Mouse (Mus musculus): ENCODE measurements at regions not wholly inside any gene's neighbourhood (a gene's known extent, or its start where the extent isn't known, plus 50 kb on each side); places are given as distances from the start of the nearest gene placed in this dataset.

- DNase-seq, result peak; percentile 11 to 47
Observed at GRCm38 (mm10) chr14:99366281-99366987, 67.9 kb downstream of the Klf5 start.

- DNase-seq, result no peak
Observed at GRCm38 (mm10) chr14:99366996-99367555, 68.6 kb downstream of the Klf5 start.

GRCm38 (mm10) chr14:99369366-99369765, 70.9 kb downstream of the Klf5 start:
- no peak for DNase-seq

GRCm38 (mm10) chr14:99373682-99374081, 75.2 kb downstream of the Klf5 start:
- DNase-seq, result no peak

- no peak for DNase-seq
Observed at GRCm38 (mm10) chr14:99375040-99375610, 76.6 kb downstream of the Klf5 start.

- no peak for DNase-seq
Observed at GRCm38 (mm10) chr14:99376652-99377502, 78.4 kb downstream of the Klf5 start.

- no peak for DNase-seq
Observed at GRCm38 (mm10) chr14:99381262-99382017, 82.9 kb downstream of the Klf5 start.

GRCm38 (mm10) chr14:99382051-99382450, 83.6 kb downstream of the Klf5 start:
- DNase-seq, result no peak

GRCm38 (mm10) chr14:99383170-99383569, 84.7 kb downstream of the Klf5 start:
- DNase-seq, result no peak

GRCm38 (mm10) chr14:99387581-99387980, 89.1 kb downstream of the Klf5 start:
- no peak for DNase-seq

GRCm38 (mm10) chr14:99389306-99389705, 90.8 kb downstream of the Klf5 start:
- no peak for DNase-seq

- no peak for DNase-seq
Observed at GRCm38 (mm10) chr14:99391700-99392099, 93.2 kb downstream of the Klf5 start.

GRCm38 (mm10) chr14:99392813-99393212, 94.3 kb downstream of the Klf5 start:
- DNase-seq, result no peak

- peak; percentile 48 to 57 for DNase-seq
Observed at GRCm38 (mm10) chr14:99393611-99394010, 95.1 kb downstream of the Klf5 start.

- no peak for DNase-seq
Observed at GRCm38 (mm10) chr14:99403155-99403726, 104.8 kb downstream of the Klf5 start.

GRCm38 (mm10) chr14:99405228-99405627, 106.7 kb downstream of the Klf5 start:
- DNase-seq, result no peak

- no peak for DNase-seq
Observed at GRCm38 (mm10) chr14:99411835-99412234, 113.3 kb downstream of the Klf5 start.

- DNase-seq, result no peak
Observed at GRCm38 (mm10) chr14:99416169-99416568, 117.7 kb downstream of the Klf5 start.

- no peak for DNase-seq
Observed at GRCm38 (mm10) chr14:99418970-99419369, 120.5 kb downstream of the Klf5 start.

GRCm38 (mm10) chr14:99423334-99423733, 124.8 kb downstream of the Klf5 start:
- DNase-seq, result no peak

GRCm38 (mm10) chr14:99427049-99427448, 128.6 kb downstream of the Klf5 start:
- no peak for DNase-seq

- DNase-seq, result no peak
Observed at GRCm38 (mm10) chr14:99430323-99430722, 131.8 kb downstream of the Klf5 start.

Measured in kidney, postnatal 25 days (tissue).